Mouse (Mus musculus) cerebellum, adult 2 months (tissue): ENCODE measurements at regions not wholly inside any gene's neighbourhood (a gene's known extent, or its start where the extent isn't known, plus 50 kb on each side); places are given as distances from the start of the nearest gene placed in this dataset.

Source experiments
- CTCF ChIP-seq: fragments of 200-500 bp; IDR thresholded peaks from 2 replicates; pipeline ENCODE4 v1.5.1; 2011; ENCODE audit warnings: low read depth, mild to moderate bottlenecking, control low read depth, low read length, moderate library complexity, borderline replicate concordance; ENCODE audit not compliant: insufficient read depth
- POLR2A ChIP-seq: fragments of 200-500 bp; IDR thresholded peaks from 2 replicates; pipeline ENCODE4 v1.6.1; 2011; ENCODE audit warnings: low read length, control low read depth, borderline replicate concordance; ENCODE audit not compliant: insufficient read depth

- TF ChIP-seq CTCF (no peak), POLR2A (no peak)
Observed at GRCm38 (mm10) chr2:8809609-8810008, 1071.4 kb upstream of the 4930412O13Rik start.
